Mouse (Mus musculus): ENCODE measurements around the gene Nxn.
A peak's percentile ranks its signal among the peaks of the same experiment; 100 is the strongest.

- TF ChIP-seq POLR2A (IDR thresholded peaks at IDR 0.05; ENCODE audit: low read depth, low read length) (peak; percentile 14; the same call in 1 of the 2 replicates), CTCF (IDR thresholded peaks at IDR 0.05; ENCODE audit: extremely low read depth, insufficient read length, insufficient replicate concordance, low read depth, low read length) (no peak)
Measured at GRCm38 (mm10) chr11:76398798-76399586, at the start of gene Nxn.
